Mouse (Mus musculus) stomach, postnatal 0 days (tissue): ENCODE measurements around the gene Myo6. TPM values are rescaled to one million over a fixed set of nuclear protein-coding genes. Genes with fewer than 3 reads are reported as not detected.

Experiments used
- ATAC-seq: fragments of 200-750 bp; cut with Nextera tagmentation; 2 replicates; pipeline ENCODE4 v1.8.0; 2017; ENCODE audit not compliant: low FRiP score, low TSS enrichment
- DNase-seq: peaks from one replicate; pipeline ENCODE4 v3.0.0-alpha.2; 2016; ENCODE audit warnings: low spot score
- H3K27ac ChIP-seq: fragments of 300-500 bp; sonication (generic); replicated peaks from 2 replicates; pipeline ENCODE4 v1.5.1; 2014; ENCODE audit warnings: mild to moderate bottlenecking, control low read depth
- H3K27me3 ChIP-seq: fragments of 300-500 bp; sonication (generic); 2 replicates; pipeline ENCODE4 v1.6.1; 2014; ENCODE audit warnings: low read length; ENCODE audit not compliant: control insufficient read depth, insufficient read depth
- H3K36me3 ChIP-seq: fragments of 300-500 bp; sonication (generic); 2 replicates; pipeline ENCODE4 v1.6.1; 2014; ENCODE audit warnings: low read length, mixed read lengths; ENCODE audit not compliant: control insufficient read depth, insufficient read depth
- H3K4me1 ChIP-seq: fragments of 300-500 bp; sonication (generic); replicated peaks from 2 replicates; pipeline ENCODE4 v1.6.1; 2014; ENCODE audit warnings: antibody characterized with exemption; ENCODE audit not compliant: control insufficient read depth, insufficient read depth
- H3K4me2 ChIP-seq: fragments of 300-500 bp; sonication (generic); replicated peaks from 2 replicates; pipeline ENCODE4 v1.6.1; 2014; ENCODE audit warnings: low read depth, mild to moderate bottlenecking, control low read depth, moderate library complexity
- H3K4me3 ChIP-seq: fragments of 300-500 bp; sonication (generic); 2 replicates; pipeline ENCODE4 v1.5.1; 2014; ENCODE audit warnings: low read depth, low read length, control low read depth
- H3K9ac ChIP-seq: fragments of 300-500 bp; sonication (generic); 2 replicates; pipeline ENCODE4 v1.6.1; 2014; ENCODE audit warnings: mild to moderate bottlenecking, low read length, control low read depth, mixed read lengths
- H3K9me3 ChIP-seq: fragments of 300-500 bp; sonication (generic); 2 replicates; pipeline ENCODE4 v1.6.1; 2016; ENCODE audit warnings: low read length; ENCODE audit not compliant: control insufficient read depth
- CTCF ChIP-seq: IDR thresholded peaks from 2 replicates; pipeline ENCODE4 v1.5.1; 2016; ENCODE audit warnings: antibody characterized with exemption, low read depth, mild to moderate bottlenecking, moderate library complexity
- EP300 ChIP-seq: optimal IDR thresholded peaks from 2 replicates; pipeline ENCODE3; 2016; ENCODE audit warnings: antibody characterized with exemption
- WGBS: fragments of 180-500 bp; shearing (Covaris S2); extraction: QIAGEN DNeasy Blood & Tissue Kit; methylation state at CpG from one replicate; pipeline ENCODE4 v1.1.7; 2014; 5-methylcytosine and 5-hydroxymethylcytosine counted together
- polyA plus RNA-seq: library from polyadenylated mRNA; unstranded; fragments of >200 nt; fragmentation: Nextera tagmentation; extraction: Ambion mirVana; gene quantifications from 2 replicates; pipeline ENCODE4 v1.2.1, GENCODE M21; 2015

Gene Myo6
- polyA plus RNA-seq, 1 experiment from 2014 or later = 31.8 TPM

GRCm38 (mm10) chr9:80226579-80227325 lies 61.9 kb downstream of the Myo6 start:
- Histone ChIP-seq H3K4me3 (no peak overlapping the region), H3K9ac (no peak overlapping the region), H3K4me1 (no peaks in the 10 kb centered on the region), H3K9me3 (no peaks in the 10 kb centered on the region), H3K4me2 (no peak overlapping the region), H3K27ac (no peak overlapping the region), H3K27me3 (no peaks in the 10 kb centered on the region), H3K36me3 (0 out of 2 replicates have a peak, but pooled peaks cover 4% of the 10 kb centered on the region)
- TF ChIP-seq EP300 (no peak), CTCF (no peak)
- ATAC-seq (no peak), DNase-seq (no peak)
- 89% methylated on average over 5 of the region's 5 CpGs for WGBS

DNA sequence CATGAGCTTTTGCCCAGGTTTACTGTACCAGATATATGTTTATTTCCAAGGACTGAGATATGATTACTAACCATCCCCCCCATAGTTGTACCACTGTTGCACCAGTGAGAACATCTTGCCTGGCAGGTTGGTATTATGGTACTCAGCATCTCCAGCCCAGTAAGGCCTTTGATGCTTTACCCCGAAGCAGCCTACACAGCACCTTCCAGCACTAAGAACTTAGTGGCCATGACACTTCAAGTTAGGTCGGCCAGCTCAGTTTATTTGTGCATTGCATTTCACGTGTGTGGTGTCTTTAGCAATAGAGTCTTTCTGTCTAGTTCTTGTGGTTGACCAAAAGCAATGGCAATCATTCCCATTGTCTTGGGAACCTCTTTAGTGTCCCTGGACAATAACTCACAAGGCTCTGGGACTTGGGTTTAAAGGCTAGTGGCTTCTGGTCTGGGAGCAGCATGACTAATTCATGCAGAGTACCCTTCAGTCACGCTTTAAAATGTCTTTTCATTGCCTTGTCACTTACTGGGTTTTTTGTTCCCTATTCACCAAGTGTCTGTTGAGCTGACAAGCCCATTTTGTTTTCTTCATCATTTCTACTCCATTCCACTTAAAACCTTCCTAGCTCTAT lies 69.1 kb downstream of the Myo6 start:
- Histone ChIP-seq H3K36me3 (no peaks in the 10 kb centered on the region), H3K4me2 (no peak overlapping the region), H3K9ac (no peak overlapping the region), H3K9me3 (no peaks in the 10 kb centered on the region), H3K4me3 (no peak overlapping the region), H3K27me3 (no peaks in the 10 kb centered on the region), H3K4me1 (no peaks in the 10 kb centered on the region), H3K27ac (no peak overlapping the region)
- TF ChIP-seq EP300 (no peak), CTCF (no peak)
- 96% methylated on average over 4 of the region's 4 CpGs for WGBS
- no peak for DNase-seq
- ATAC-seq = no peak

- H3K4me1 ChIP-seq = no peaks in the 10 kb centered on the region
- ATAC-seq (no peak), DNase-seq (no peak)
- H3K27ac ChIP-seq = peak overlapping the region; percentile 18; the same call in 1 of the 2 replicates
- H3K27me3 ChIP-seq = no peaks in the 10 kb centered on the region
- WGBS = 81% methylated on average over 1 of the region's 1 CpGs
- no peaks in the 10 kb centered on the region for H3K9me3 ChIP-seq
- TF ChIP-seq CTCF = no peak
- TF ChIP-seq EP300 = no peak
- H3K9ac ChIP-seq = no peak overlapping the region
- H3K4me2 ChIP-seq = no peak overlapping the region
- H3K36me3 ChIP-seq = 0 out of 2 replicates have a peak, but pooled peaks cover 2% of the 10 kb centered on the region
- no peak overlapping the region for H3K4me3 ChIP-seq
Measured at GRCm38 (mm10) chr9:80237184-80237799, 72.5 kb downstream of the Myo6 start.

GRCm38 (mm10) chr9:80241719-80242118 lies 76.9 kb downstream of the Myo6 start:
- ATAC-seq (no peak), DNase-seq (no peak)
- 79% methylated on average over 6 of the region's 6 CpGs for WGBS
- Histone ChIP-seq H3K9ac (no peak overlapping the region), H3K27ac (no peak overlapping the region), H3K4me3 (no peak overlapping the region), H3K4me2 (no peak overlapping the region), H3K36me3 (peaks cover 5% of the 10 kb centered on the region; the same call in 1 of the 2 replicates), H3K9me3 (no peaks in the 10 kb centered on the region), H3K27me3 (no peaks in the 10 kb centered on the region), H3K4me1 (no peaks in the 10 kb centered on the region)
- TF ChIP-seq EP300 (no peak), CTCF (no peak)

- H3K4me2 ChIP-seq = no peak overlapping the region
Measured at GRCm38 (mm10) chr9:80252146-80252545, 87.3 kb downstream of the Myo6 start.

DNA sequence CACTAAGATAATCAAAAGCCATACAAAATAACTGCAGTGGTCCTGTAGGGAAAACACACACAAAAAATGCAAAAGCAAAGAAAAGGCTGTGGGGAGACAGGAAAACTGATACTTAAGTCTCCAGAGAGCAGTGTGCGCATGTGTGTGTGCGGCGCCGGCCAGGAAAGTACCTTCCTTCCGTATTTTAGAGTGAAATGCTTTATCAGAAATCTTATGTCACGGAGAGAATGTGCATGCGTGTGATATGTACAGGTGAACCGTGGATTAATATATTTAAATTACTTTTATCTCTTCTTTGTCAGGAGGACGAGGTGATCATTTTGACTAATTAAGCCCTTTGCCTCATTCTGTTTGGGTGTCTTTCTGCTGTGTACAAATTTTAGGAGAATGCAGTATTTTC lies 88.4 kb downstream of the Myo6 start:
- ATAC-seq (no peak), DNase-seq (no peak)
- no peaks in the 10 kb centered on the region for H3K9me3 ChIP-seq
- H3K27ac ChIP-seq = no peak overlapping the region
- H3K9ac ChIP-seq = no peak overlapping the region
- WGBS = 89% methylated on average over 9 of the region's 9 CpGs
- no peak overlapping the region for H3K4me3 ChIP-seq
- no peak overlapping the region for H3K4me2 ChIP-seq
- no peak for TF ChIP-seq EP300
- no peaks in the 10 kb centered on the region for H3K36me3 ChIP-seq
- H3K4me1 ChIP-seq = no peaks in the 10 kb centered on the region
- H3K27me3 ChIP-seq = no peaks in the 10 kb centered on the region

More at GRCm38 (mm10) chr9:80252146-80252545, 87.3 kb downstream of the Myo6 start:
- DNase-seq = no peak
- Histone ChIP-seq H3K27ac (no peak overlapping the region), H3K4me1 (no peaks in the 10 kb centered on the region), H3K27me3 (no peaks in the 10 kb centered on the region), H3K4me3 (no peak overlapping the region), H3K9ac (no peak overlapping the region), H3K9me3 (no peaks in the 10 kb centered on the region), H3K36me3 (no peaks in the 10 kb centered on the region)
- WGBS = 76% methylated on average over 10 of the region's 10 CpGs
- TF ChIP-seq EP300 (no peak), CTCF (no peak)
- no peak for ATAC-seq
